ENCODE assay signal across 12 mouse cellular contexts in the genomic region with DNA sequence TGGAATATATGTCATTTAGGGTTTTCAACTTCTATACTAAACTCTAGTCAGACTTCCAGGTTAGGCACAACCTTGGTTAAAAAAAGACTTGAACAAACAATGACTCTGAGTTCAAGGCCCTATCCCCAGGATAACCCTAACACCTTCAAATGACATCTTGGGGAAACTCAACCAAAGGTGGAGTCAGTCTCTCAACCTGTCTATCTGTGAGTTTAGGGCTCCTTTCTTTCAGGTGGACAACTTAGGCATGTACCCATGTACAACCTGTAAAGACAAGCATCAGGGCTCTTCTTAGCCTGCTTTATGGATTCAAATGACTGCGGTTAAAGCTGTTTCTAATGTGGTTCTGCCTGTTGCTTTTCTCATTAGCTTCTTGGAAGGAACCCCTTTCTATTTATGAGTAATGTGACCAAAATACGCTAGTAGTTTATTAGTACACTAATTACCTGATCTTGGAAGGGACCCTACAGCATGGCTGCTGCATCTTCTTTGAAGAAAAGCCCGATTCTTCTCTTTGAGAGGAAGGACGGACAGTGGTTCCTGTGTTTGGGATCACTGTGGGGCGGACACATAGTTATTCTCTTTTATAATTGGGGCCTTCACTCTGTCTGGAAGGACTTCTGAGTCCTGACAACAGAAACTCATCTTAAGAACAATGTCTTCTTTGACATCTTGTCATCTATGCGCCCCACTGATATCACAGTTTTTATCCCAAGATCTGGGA. TPM values are rescaled to one million over a fixed set of nuclear protein-coding genes. Genes with fewer than 3 reads are reported as not detected.
DNase-seq lines count a peak whose midpoint lies in the region; ATAC-seq and TF ChIP-seq lines count a peak whose summit lies in the region.
"Had no signal": no experiment of that assay in that cellular context is flagged by ENCODE, and none has a peak within 500 bp of the region (broad histone marks: within the 10 kb centered on the region; RNA-seq: fewer than 3 reads in every experiment).

No protein-coding gene starts in this region.

- no peak overlapping the region for H3K4me3 ChIP-seq in heart, embryonic 15.5 days
- peak overlapping the region; percentile 33; the same call in 1 of the 2 replicates for H3K4me3 ChIP-seq in midbrain, embryonic 11.5 days (ENCODE audit: low read depth, low read length)
- no peak overlapping the region for H3K4me3 ChIP-seq in midbrain, postnatal 0 days (ENCODE audit: low read depth, low read length)
- peak overlapping the region; percentile 41 for H3K4me3 ChIP-seq in limb, embryonic 12.5 days (replicated peaks)
- H3K4me3 ChIP-seq in neural tube, embryonic 13.5 days: peak overlapping the region; percentile 39; the same call in 1 of the 2 replicates

- no peak overlapping the region for H3K27ac ChIP-seq in heart, embryonic 15.5 days
- H3K27ac ChIP-seq in midbrain, embryonic 11.5 days (ENCODE audit: low read depth, low read length): no peak overlapping the region; the same call in 1 of the 2 replicates
- H3K27ac ChIP-seq in midbrain, postnatal 0 days (ENCODE audit: low read depth, low read length): no peak overlapping the region
- H3K27ac ChIP-seq in limb, embryonic 12.5 days: peak overlapping the region; percentile 86
- H3K27ac ChIP-seq in neural tube, embryonic 13.5 days (replicated peaks): no peak overlapping the region

- 87% methylated on average over 6 of the region's 6 CpGs for WGBS in heart, embryonic 15.5 days
- WGBS in midbrain, embryonic 11.5 days: 91% methylated on average over 6 of the region's 6 CpGs
- WGBS in midbrain, postnatal 0 days: 91% methylated on average over 6 of the region's 6 CpGs
- WGBS in limb, embryonic 12.5 days: 90% methylated on average over 6 of the region's 6 CpGs
- 84% methylated on average over 6 of the region's 6 CpGs for WGBS in neural tube, embryonic 13.5 days

- DNase-seq in heart, postnatal 36 days: no peak
- DNase-seq in midbrain, embryonic 11.5 days (ENCODE audit: low spot score, missing footprints): peak; percentile 70
- DNase-seq in midbrain, postnatal 0 days (ENCODE audit: low spot score): no peak
- no peak for DNase-seq in testis, postnatal 14 days (ENCODE audit: low spot score)
- no peak for DNase-seq in embryo, embryonic 10 days (ENCODE audit: low spot score)
- DNase-seq: gastrocnemius, postnatal 10 days had no signal

- H3K36me3 ChIP-seq in heart, embryonic 15.5 days: no peaks in the 10 kb centered on the region
- H3K36me3 ChIP-seq in midbrain, embryonic 11.5 days (ENCODE audit: control insufficient read depth, insufficient read depth, low read length): no peaks in the 10 kb centered on the region
- H3K36me3 ChIP-seq in midbrain, postnatal 0 days (ENCODE audit: insufficient read depth, low read length): no peaks in the 10 kb centered on the region
- no peaks in the 10 kb centered on the region for H3K36me3 ChIP-seq in limb, embryonic 12.5 days
- no peaks in the 10 kb centered on the region for H3K36me3 ChIP-seq in neural tube, embryonic 13.5 days

- H3K9me3 ChIP-seq in heart, embryonic 15.5 days (replicated peaks): no peaks in the 10 kb centered on the region
- H3K9me3 ChIP-seq in midbrain, embryonic 11.5 days (ENCODE audit: control insufficient read depth, low read length): no peaks in the 10 kb centered on the region
- no peaks in the 10 kb centered on the region for H3K9me3 ChIP-seq in midbrain, postnatal 0 days (ENCODE audit: low read length)
- no peaks in the 10 kb centered on the region for H3K9me3 ChIP-seq in limb, embryonic 12.5 days
- H3K9me3 ChIP-seq in neural tube, embryonic 13.5 days: no peaks in the 10 kb centered on the region

- no peak for TF ChIP-seq CTCF in midbrain, postnatal 0 days (IDR thresholded peaks at IDR 0.05)

- no peak for ATAC-seq in heart, embryonic 15.5 days (replicated peaks; ENCODE audit: insufficient number of reproducible peaks, insufficient read depth, low FRiP score, low read depth)
- no peak for ATAC-seq in midbrain, embryonic 11.5 days (ENCODE audit: low FRiP score)
- ATAC-seq in midbrain, postnatal 0 days (ENCODE audit: low FRiP score): no peak
- ATAC-seq in limb, embryonic 12.5 days (ENCODE audit: insufficient number of reproducible peaks, insufficient read depth, low FRiP score, low TSS enrichment, low read depth): no peak
- ATAC-seq in neural tube, embryonic 13.5 days (ENCODE audit: low read depth): no peak

- intact Hi-C loops in heart, postnatal 36 days (cut with DNase I): loop anchor here (5.0 to 10.0 kb wide), 7 partner anchors 220 to 1698 kb away; a partner anchor contains a TSS

- H3K4me1 ChIP-seq in heart, embryonic 15.5 days (replicated peaks): peaks cover 25% of the 10 kb centered on the region
- peaks cover 5% of the 10 kb centered on the region; the same call in 1 of the 2 replicates for H3K4me1 ChIP-seq in midbrain, embryonic 11.5 days (ENCODE audit: control insufficient read depth, insufficient read depth, low read length)
- H3K4me1 ChIP-seq in midbrain, postnatal 0 days (ENCODE audit: insufficient read depth, low read length): peaks cover 7% of the 10 kb centered on the region; the same call in 1 of the 2 replicates
- H3K4me1 ChIP-seq in limb, embryonic 12.5 days (replicated peaks): peaks cover 23% of the 10 kb centered on the region
- peaks cover 30% of the 10 kb centered on the region for H3K4me1 ChIP-seq in neural tube, embryonic 13.5 days (replicated peaks)

- peak overlapping the region; percentile 69; the same call in 1 of the 2 replicates for H3K4me2 ChIP-seq in heart, embryonic 15.5 days
- H3K4me2 ChIP-seq in midbrain, embryonic 11.5 days: peak overlapping the region; percentile 60
- H3K4me2 ChIP-seq in midbrain, postnatal 0 days (ENCODE audit: low read depth, low read length, poor library complexity, severe bottlenecking): no peak overlapping the region
- H3K4me2 ChIP-seq in limb, embryonic 12.5 days: peak overlapping the region; percentile 60
- H3K4me2 ChIP-seq in neural tube, embryonic 13.5 days: peak overlapping the region; percentile 78; the same call in 1 of the 2 replicates

- no peak overlapping the region for H3K9ac ChIP-seq in heart, embryonic 15.5 days
- 0 out of 2 replicates have a peak overlapping the region, but pooled peaks have one; percentile 33 for H3K9ac ChIP-seq in midbrain, embryonic 11.5 days (ENCODE audit: low read length)
- H3K9ac ChIP-seq in midbrain, postnatal 0 days (replicated peaks; ENCODE audit: low read length, poor library complexity, severe bottlenecking): no peak overlapping the region
- H3K9ac ChIP-seq in limb, embryonic 12.5 days (replicated peaks): no peak overlapping the region
- no peak overlapping the region; the same call in 1 of the 2 replicates for H3K9ac ChIP-seq in neural tube, embryonic 13.5 days

- no peaks in the 10 kb centered on the region for H3K27me3 ChIP-seq in heart, embryonic 15.5 days
- H3K27me3 ChIP-seq in midbrain, embryonic 11.5 days (ENCODE audit: control insufficient read depth, insufficient read depth, low read length): no peaks in the 10 kb centered on the region
- H3K27me3 ChIP-seq in midbrain, postnatal 0 days (ENCODE audit: insufficient read depth, low read length): no peaks in the 10 kb centered on the region
- H3K27me3 ChIP-seq in limb, embryonic 12.5 days: no peaks in the 10 kb centered on the region
- H3K27me3 ChIP-seq in neural tube, embryonic 13.5 days: no peaks in the 10 kb centered on the region

RNA-seq across cellular contexts. Expression of a gene that starts 1.6 kb away (rescaled TPM):
- polyA plus RNA-seq in heart, embryonic 15.5 days (2015; fragmentation: Nextera tagmentation; extraction: Ambion mirVana): 2.8 and 5.8 TPM in 2 replicates
- total RNA-seq in heart, postnatal 36 days (2021): 1 to 10 TPM; 7.2 to 9.7 TPM
- polyA plus RNA-seq in midbrain, embryonic 11.5 days (2014; fragmentation: Nextera tagmentation; extraction: Ambion mirVana): 9.9 and 12.6 TPM in 2 replicates
- total RNA-seq in midbrain, postnatal 0 days (2014; rRNA removed): 161 and 335 TPM in 2 replicates
- 2.7 and 3.2 TPM in 2 replicates for polyA plus RNA-seq in midbrain, postnatal 0 days (2015; fragmentation: Nextera tagmentation; extraction: Ambion mirVana)
- polyA plus RNA-seq in limb, embryonic 12.5 days (2016; fragmentation: Nextera tagmentation; extraction: Ambion mirVana): 26.1 and 28.8 TPM in 2 replicates
- 2.7 and 3.3 TPM in 2 replicates for polyA plus RNA-seq in neural tube, embryonic 13.5 days (2015; fragmentation: Nextera tagmentation; extraction: Ambion mirVana)
- polyA plus RNA-seq: liver, adult 2 months had no signal

RNA-seq across cellular contexts. Expression of a gene that starts 1.9 kb away (rescaled TPM):
- 11.2 and 12.4 TPM in 2 replicates for polyA plus RNA-seq in heart, embryonic 15.5 days (2015; fragmentation: Nextera tagmentation; extraction: Ambion mirVana)
- 10 to 100 TPM; 10.3 to 10.5 TPM for total RNA-seq in heart, postnatal 36 days (2021)
- polyA plus RNA-seq in midbrain, embryonic 11.5 days (2014; fragmentation: Nextera tagmentation; extraction: Ambion mirVana): 46.4 and 70.6 TPM in 2 replicates
- 84.2 and 252 TPM in 2 replicates for total RNA-seq in midbrain, postnatal 0 days (2014; rRNA removed)
- 2.5 TPM in 1 of 2 replicates, not detected in the other for polyA plus RNA-seq in midbrain, postnatal 0 days (2015; fragmentation: Nextera tagmentation; extraction: Ambion mirVana)
- polyA plus RNA-seq in limb, embryonic 12.5 days (2016; fragmentation: Nextera tagmentation; extraction: Ambion mirVana): 119 and 120 TPM in 2 replicates
- 8.4 and 11.4 TPM in 2 replicates for polyA plus RNA-seq in neural tube, embryonic 13.5 days (2015; fragmentation: Nextera tagmentation; extraction: Ambion mirVana)
- polyA plus RNA-seq: kidney, adult 2 months had no signal

RNA-seq across cellular contexts. Expression of a gene that starts 3.4 kb away (rescaled TPM):
- polyA plus RNA-seq in heart, embryonic 15.5 days (2015; fragmentation: Nextera tagmentation; extraction: Ambion mirVana): 8.6 and 12.1 TPM in 2 replicates
- total RNA-seq in heart, postnatal 36 days (2021): 10 to 100 TPM; 15.8 to 18.6 TPM
- 43.8 and 43.9 TPM in 2 replicates for polyA plus RNA-seq in midbrain, embryonic 11.5 days (2014; fragmentation: Nextera tagmentation; extraction: Ambion mirVana)
- 10.0 and 19.2 TPM in 2 replicates for total RNA-seq in midbrain, postnatal 0 days (2014; rRNA removed)
- 2.2 and 2.5 TPM in 2 replicates for polyA plus RNA-seq in midbrain, postnatal 0 days (2015; fragmentation: Nextera tagmentation; extraction: Ambion mirVana)
- polyA plus RNA-seq in limb, embryonic 12.5 days (2016; fragmentation: Nextera tagmentation; extraction: Ambion mirVana): 30.3 and 34.1 TPM in 2 replicates
- 8.8 and 10.1 TPM in 2 replicates for polyA plus RNA-seq in neural tube, embryonic 13.5 days (2015; fragmentation: Nextera tagmentation; extraction: Ambion mirVana)

RNA-seq across cellular contexts. Expression of a gene that starts 8.9 kb away (rescaled TPM):
- polyA plus RNA-seq in heart, embryonic 15.5 days (2015; fragmentation: Nextera tagmentation; extraction: Ambion mirVana): 1.6 and 1.7 TPM in 2 replicates
- 10 to 100 TPM; 23.3 to 28.1 TPM for total RNA-seq in heart, postnatal 36 days (2021)
- 9.9 and 11.3 TPM in 2 replicates for polyA plus RNA-seq in midbrain, embryonic 11.5 days (2014; fragmentation: Nextera tagmentation; extraction: Ambion mirVana)
- 112 and 321 TPM in 2 replicates for total RNA-seq in midbrain, postnatal 0 days (2014; rRNA removed)
- polyA plus RNA-seq in midbrain, postnatal 0 days (2015; fragmentation: Nextera tagmentation; extraction: Ambion mirVana): not detected in 2 replicates
- 21.0 and 25.9 TPM in 2 replicates for polyA plus RNA-seq in limb, embryonic 12.5 days (2016; fragmentation: Nextera tagmentation; extraction: Ambion mirVana)
- polyA plus RNA-seq in neural tube, embryonic 13.5 days (2015; fragmentation: Nextera tagmentation; extraction: Ambion mirVana): 2.5 and 3.8 TPM in 2 replicates

RNA-seq across cellular contexts. Expression of a gene that starts 9.2 kb away (rescaled TPM):
- 3.5 TPM in 1 of 2 replicates, not detected in the other for polyA plus RNA-seq in heart, embryonic 15.5 days (2015; fragmentation: Nextera tagmentation; extraction: Ambion mirVana)
- total RNA-seq in heart, postnatal 36 days (2021): 10 to 100 TPM in 1 of 2 experiments, 1 to 10 TPM in 1; 2.3 to 12.5 TPM
- polyA plus RNA-seq in midbrain, embryonic 11.5 days (2014; fragmentation: Nextera tagmentation; extraction: Ambion mirVana): 6.3 and 6.8 TPM in 2 replicates
- total RNA-seq in midbrain, postnatal 0 days (2014; rRNA removed): 4.5 and 62.6 TPM in 2 replicates
- 6.9 TPM in 1 of 2 replicates, not detected in the other for polyA plus RNA-seq in midbrain, postnatal 0 days (2015; fragmentation: Nextera tagmentation; extraction: Ambion mirVana)
- 24.8 and 50.4 TPM in 2 replicates for polyA plus RNA-seq in limb, embryonic 12.5 days (2016; fragmentation: Nextera tagmentation; extraction: Ambion mirVana)
- polyA plus RNA-seq in neural tube, embryonic 13.5 days (2015; fragmentation: Nextera tagmentation; extraction: Ambion mirVana): 1.7 TPM in 1 of 2 replicates, not detected in the other
- polyA plus RNA-seq: liver, adult 2 months; urinary bladder, adult 2 months had no signal

Comparison
In these comparisons a context has a peak if more than half of its experiments do, and no peak if none do; other contexts are left out.
1. H3K4me3 ChIP-seq: peak in midbrain, embryonic 11.5 days (single experiment), limb, embryonic 12.5 days (single experiment) and neural tube, embryonic 13.5 days (single experiment); none in heart, embryonic 15.5 days (single experiment) and midbrain, postnatal 0 days (single experiment).